Comparison of ENCODE assay signal across 23 mouse cellular contexts in the genomic region with DNA sequence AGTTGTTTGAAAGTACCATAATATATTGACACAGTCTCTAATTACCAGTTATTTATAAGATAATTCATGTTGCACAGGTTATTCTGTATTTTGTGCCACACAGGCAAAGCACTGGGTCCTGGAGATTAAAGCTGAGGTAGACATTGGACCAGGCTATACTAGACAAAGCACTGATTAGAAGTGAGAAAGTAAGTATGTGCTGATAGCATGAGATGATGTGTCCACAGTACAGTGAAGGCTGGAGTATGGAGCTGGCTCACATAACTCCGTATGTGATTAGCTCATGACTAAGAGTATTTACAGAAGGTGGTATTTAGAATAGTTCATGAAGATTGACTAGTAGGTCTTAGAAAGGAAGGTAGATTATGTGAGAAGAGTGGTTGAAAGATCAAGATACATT.
A peak's percentile ranks its signal among the peaks of the same experiment; 100 is the strongest.
DNase-seq lines count a peak whose midpoint lies in the region; ATAC-seq and TF ChIP-seq lines count a peak whose summit lies in the region.
"Had no signal": no experiment of that assay in that cellular context is flagged by ENCODE, and none has a peak within 500 bp of the region (broad histone marks: within the 10 kb centered on the region; RNA-seq: fewer than 3 reads in every experiment).

No protein-coding gene starts in this region.

- no peak overlapping the region for H3K4me2 ChIP-seq in intestine, postnatal 0 days (replicated peaks; ENCODE audit: low read depth)
- no peak overlapping the region for H3K4me2 ChIP-seq in intestine, embryonic 16.5 days (ENCODE audit: low read depth, low read length)
- no peak overlapping the region for H3K4me2 ChIP-seq in stomach, embryonic 14.5 days (replicated peaks; ENCODE audit: low read depth, low read length)
- H3K4me2 ChIP-seq in stomach, embryonic 16.5 days (ENCODE audit: low read depth, low read length) = no peak overlapping the region
- H3K4me2 ChIP-seq: embryonic facial prominence, embryonic 12.5 days; forebrain, embryonic 12.5 days had no signal

- no peaks in the 10 kb centered on the region for H3K9me3 ChIP-seq in intestine, postnatal 0 days (ENCODE audit: control insufficient read depth)
- no peaks in the 10 kb centered on the region for H3K9me3 ChIP-seq in intestine, embryonic 16.5 days (ENCODE audit: control insufficient read depth, low read length)
- no peaks in the 10 kb centered on the region for H3K9me3 ChIP-seq in stomach, embryonic 14.5 days (ENCODE audit: control insufficient read depth, low read depth, low read length)
- H3K9me3 ChIP-seq in stomach, embryonic 16.5 days (replicated peaks; ENCODE audit: control insufficient read depth, low read length) = no peaks in the 10 kb centered on the region
- H3K9me3 ChIP-seq: embryonic facial prominence, embryonic 10.5 days; embryonic facial prominence, embryonic 12.5 days; forebrain, embryonic 12.5 days; G1E had no signal

- peaks cover 2% of the 10 kb centered on the region; the same call in 1 of the 2 replicates for H3K79me2 ChIP-seq in heart, adult 2 months (replicated peaks; ENCODE audit: control insufficient read depth, insufficient read depth, low read length)

- H3K4me3 ChIP-seq in intestine, postnatal 0 days (ENCODE audit: low read depth, low read length) = no peak overlapping the region
- H3K4me3 ChIP-seq in intestine, embryonic 16.5 days (ENCODE audit: low read length) = no peak overlapping the region
- no peak overlapping the region for H3K4me3 ChIP-seq in stomach, embryonic 14.5 days (ENCODE audit: low read depth, low read length)
- no peak overlapping the region for H3K4me3 ChIP-seq in stomach, embryonic 16.5 days (replicated peaks; ENCODE audit: low read length)
- H3K4me3 ChIP-seq in heart, adult 2 months = no peak overlapping the region
- H3K4me3 ChIP-seq: embryonic facial prominence, embryonic 10.5 days; embryonic facial prominence, embryonic 12.5 days; forebrain, embryonic 12.5 days had no signal

- H3K4me1 ChIP-seq in intestine, postnatal 0 days (replicated peaks; ENCODE audit: control insufficient read depth, insufficient read depth, low read length) = no peaks in the 10 kb centered on the region
- no peaks in the 10 kb centered on the region for H3K4me1 ChIP-seq in intestine, embryonic 16.5 days (ENCODE audit: control insufficient read depth, insufficient read depth, low read length)
- H3K4me1 ChIP-seq in stomach, embryonic 14.5 days (ENCODE audit: control insufficient read depth, insufficient read depth, low read length) = no peaks in the 10 kb centered on the region
- H3K4me1 ChIP-seq in stomach, embryonic 16.5 days (ENCODE audit: control insufficient read depth, insufficient read depth, low read length) = peaks cover 3% of the 10 kb centered on the region; the same call in 1 of the 2 replicates
- no peaks in the 10 kb centered on the region; the same call in 1 of the 2 replicates for H3K4me1 ChIP-seq in heart, adult 2 months (ENCODE audit: control insufficient read depth, insufficient read depth, low read length)
- H3K4me1 ChIP-seq: embryonic facial prominence, embryonic 10.5 days; embryonic facial prominence, embryonic 12.5 days; forebrain, embryonic 12.5 days had no signal

- no peak for TF ChIP-seq EP300 in heart, adult 2 months (IDR thresholded peaks at IDR 0.05; ENCODE audit: insufficient read depth, low read depth, low read length)

- ATAC-seq in intestine, postnatal 0 days = peak; percentile 61; the same call in 1 of the 2 replicates
- no peak for ATAC-seq in intestine, embryonic 16.5 days
- peak; percentile 81; the same call in 1 of the 2 replicates for ATAC-seq in stomach, embryonic 14.5 days (ENCODE audit: insufficient number of reproducible peaks, insufficient read depth, low FRiP score, low read depth)
- ATAC-seq in stomach, embryonic 16.5 days (ENCODE audit: insufficient read depth, low FRiP score) = peak; percentile 76; the same call in 1 of the 2 replicates
- ATAC-seq: forebrain, embryonic 14.5 days; forebrain, embryonic 16.5 days; Patski had no signal

- intact Hi-C loops in heart, adult 2 months (cut with DNase I) = no loop called here

- no peak for TF ChIP-seq POLR2A in heart, adult 2 months (IDR thresholded peaks at IDR 0.05; ENCODE audit: insufficient read depth, low read depth, low read length)

- no peaks in the 10 kb centered on the region for H3K36me3 ChIP-seq in intestine, postnatal 0 days (ENCODE audit: control insufficient read depth, insufficient read depth)
- no peaks in the 10 kb centered on the region for H3K36me3 ChIP-seq in intestine, embryonic 16.5 days (ENCODE audit: control insufficient read depth, insufficient read depth, low read length)
- H3K36me3 ChIP-seq in stomach, embryonic 14.5 days (ENCODE audit: control insufficient read depth, insufficient read depth, low read length) = no peaks in the 10 kb centered on the region
- no peaks in the 10 kb centered on the region for H3K36me3 ChIP-seq in stomach, embryonic 16.5 days (ENCODE audit: control insufficient read depth, insufficient read depth, low read length)
- H3K36me3 ChIP-seq in heart, adult 2 months (ENCODE audit: control insufficient read depth, insufficient read depth, low read length) = peaks cover 4% of the 10 kb centered on the region
- H3K36me3 ChIP-seq: embryonic facial prominence, embryonic 10.5 days; embryonic facial prominence, embryonic 12.5 days; forebrain, embryonic 12.5 days had no signal

- H3K27me3 ChIP-seq in intestine, postnatal 0 days (replicated peaks; ENCODE audit: control insufficient read depth, insufficient read depth, low read length) = no peaks in the 10 kb centered on the region
- no peaks in the 10 kb centered on the region for H3K27me3 ChIP-seq in intestine, embryonic 16.5 days (replicated peaks; ENCODE audit: control insufficient read depth, insufficient read depth, low read length)
- H3K27me3 ChIP-seq in stomach, embryonic 14.5 days (ENCODE audit: control insufficient read depth, insufficient read depth, low read length) = no peaks in the 10 kb centered on the region
- no peaks in the 10 kb centered on the region for H3K27me3 ChIP-seq in stomach, embryonic 16.5 days (ENCODE audit: control insufficient read depth, insufficient read depth, low read length)
- no peaks in the 10 kb centered on the region for H3K27me3 ChIP-seq in heart, adult 2 months (ENCODE audit: control insufficient read depth, insufficient read depth, low read length)
- H3K27me3 ChIP-seq: CH12.LX; embryonic facial prominence, embryonic 12.5 days; forebrain, embryonic 12.5 days; Patski had no signal

- H3K27ac ChIP-seq in intestine, postnatal 0 days (ENCODE audit: low read depth, low read length) = no peak overlapping the region
- H3K27ac ChIP-seq in intestine, embryonic 16.5 days (ENCODE audit: low read length) = no peak overlapping the region
- no peak overlapping the region for H3K27ac ChIP-seq in stomach, embryonic 14.5 days (ENCODE audit: low read length)
- no peak overlapping the region for H3K27ac ChIP-seq in stomach, embryonic 16.5 days (ENCODE audit: low read length)
- H3K27ac ChIP-seq in heart, adult 2 months = no peak overlapping the region
- H3K27ac ChIP-seq: embryonic facial prominence, embryonic 10.5 days; embryonic facial prominence, embryonic 12.5 days; forebrain, embryonic 12.5 days had no signal

- no peak overlapping the region for H3K9ac ChIP-seq in intestine, postnatal 0 days (ENCODE audit: low read depth, low read length)
- no peak overlapping the region for H3K9ac ChIP-seq in intestine, embryonic 16.5 days (ENCODE audit: low read depth, low read length)
- no peak overlapping the region for H3K9ac ChIP-seq in stomach, embryonic 14.5 days (replicated peaks; ENCODE audit: low read depth, low read length)
- no peak overlapping the region for H3K9ac ChIP-seq in stomach, embryonic 16.5 days (ENCODE audit: low read length)
- H3K9ac ChIP-seq in heart, adult 2 months (ENCODE audit: low read depth, low read length) = no peak overlapping the region
- H3K9ac ChIP-seq: embryonic facial prominence, embryonic 12.5 days; forebrain, embryonic 12.5 days had no signal

- DNase-seq in heart, adult 2 months = no peak
- no peak for DNase-seq in lung, postnatal 14 days
- DNase-seq: adrenal gland, adult 8-10 months; adrenal gland, postnatal 14 days; adrenal gland, postnatal 36 days; B cell, adult 2 months; cerebellum, adult 11-12 months; cerebellum, adult 2 months; cerebellum, adult 9-10 months; cerebellum, postnatal 10 days; cerebellum, postnatal 25 days had no signal

- no peak for TF ChIP-seq CTCF in intestine, postnatal 0 days (IDR thresholded peaks at IDR 0.05; ENCODE audit: low read depth)
- TF ChIP-seq CTCF in heart, adult 2 months (IDR thresholded peaks at IDR 0.05) = no peak

- WGBS in intestine, postnatal 0 days = 63% methylated on average over 1 of the region's 1 CpGs
- 79% methylated on average over 1 of the region's 1 CpGs for WGBS in intestine, embryonic 16.5 days
- 76% methylated on average over 1 of the region's 1 CpGs for WGBS in stomach, embryonic 14.5 days
- WGBS in stomach, embryonic 16.5 days = 64% methylated on average over 1 of the region's 1 CpGs
- 70% methylated on average over 1 of the region's 1 CpGs for WGBS in heart, adult 2 months
